In genomic region chr5:65913126-65913525, GRCm38 (mm10) we compare ENCODE assay signal across 30 mouse cellular contexts. TPM values are rescaled to one million over a fixed set of nuclear protein-coding genes. Genes with fewer than 3 reads are reported as not detected.
"Had no signal": no experiment of that assay in that cellular context is flagged by ENCODE, and none has a peak within 500 bp of the region (broad histone marks: within the 10 kb centered on the region; RNA-seq: fewer than 3 reads in every experiment).

No protein-coding gene starts in this region.

- DNase-seq: cerebellum, postnatal 10 days; cerebellum, postnatal 14 days; cerebellum, postnatal 25 days; cerebellum, postnatal 36 days; embryo, embryonic 11 days; forebrain, postnatal 0 days; gastrocnemius, adult 2 months; gastrocnemius, postnatal 10 days; gastrocnemius, postnatal 14 days; gastrocnemius, postnatal 25 days; gastrocnemius, postnatal 36 days; heart, adult 11 months; heart, adult 18-20 months; heart, adult 2 months had no signal

- H3K36me3 ChIP-seq: embryonic facial prominence, embryonic 10.5 days; embryonic facial prominence, embryonic 12.5 days; embryonic facial prominence, embryonic 13.5 days; embryonic facial prominence, embryonic 15.5 days; forebrain, embryonic 10.5 days; forebrain, embryonic 12.5 days; forebrain, embryonic 15.5 days; heart, embryonic 10.5 days had no signal

- H3K27ac ChIP-seq: embryonic facial prominence, embryonic 10.5 days; embryonic facial prominence, embryonic 12.5 days; embryonic facial prominence, embryonic 13.5 days; embryonic facial prominence, embryonic 15.5 days; forebrain, embryonic 10.5 days; forebrain, embryonic 12.5 days; forebrain, embryonic 13.5 days; forebrain, embryonic 15.5 days; gastrocnemius, adult 2 months; heart, adult 2 months; heart, embryonic 10.5 days had no signal

- H3K4me1 ChIP-seq: embryonic facial prominence, embryonic 12.5 days; embryonic facial prominence, embryonic 13.5 days; embryonic facial prominence, embryonic 15.5 days; heart, embryonic 10.5 days had no signal

- H3K4me3 ChIP-seq: embryonic facial prominence, embryonic 10.5 days; embryonic facial prominence, embryonic 12.5 days; embryonic facial prominence, embryonic 13.5 days; embryonic facial prominence, embryonic 15.5 days; erythroblast, embryonic 14.5 days; forebrain, embryonic 10.5 days; forebrain, embryonic 12.5 days; forebrain, embryonic 13.5 days; forebrain, embryonic 15.5 days; gastrocnemius, adult 2 months; heart, adult 2 months; heart, embryonic 10.5 days had no signal

- H3K27me3 ChIP-seq: embryonic facial prominence, embryonic 13.5 days; embryonic facial prominence, embryonic 15.5 days; forebrain, embryonic 12.5 days; forebrain, embryonic 13.5 days; forebrain, embryonic 15.5 days had no signal

RNA-seq across cellular contexts. Expression of gene Chrna9, which starts 21.6 kb away (rescaled TPM):
- polyA plus RNA-seq: cortical plate, adult 2 months; embryonic facial prominence, embryonic 13.5 days; embryonic facial prominence, embryonic 15.5 days; erythroblast, embryonic 14.5 days; forebrain, embryonic 10.5 days; forebrain, embryonic 11.5 days; forebrain, embryonic 12.5 days; forebrain, embryonic 13.5 days; forebrain, embryonic 14.5 days; forebrain, embryonic 15.5 days; forebrain, embryonic 16.5 days; forebrain, postnatal 0 days; frontal cortex, adult 2 months; gonadal fat pad, adult 2 months; heart, adult 2 months had no signal

RNA-seq across cellular contexts. Expression of gene Rhoh, which starts 52.1 kb away (rescaled TPM):
- polyA plus RNA-seq: erythroblast, embryonic 14.5 days had no signal
